Mouse (Mus musculus) layer of hippocampus, adult 2 months (tissue): Measurements from ENCODE around the gene Peak1. TPM values are rescaled to one million over a fixed set of nuclear protein-coding genes. Genes with fewer than 3 reads are reported as not detected.

Source experiments
- DNase-seq, 2 experiments: peaks; one replicate each; pipeline ENCODE4 v3.0.0; 2022; ENCODE audit warnings: low spot score in 2 of 2
- H3K27ac ChIP-seq: fragments of 200-600 bp; 2 replicates; pipeline ENCODE4 v1.8.1; 2022
- H3K4me3 ChIP-seq: fragments of 200-600 bp; 2 replicates; pipeline ENCODE4 v1.8.1; 2022; ENCODE audit warnings: mild to moderate bottlenecking
- CTCF ChIP-seq: fragments of 200-600 bp; conservative IDR thresholded peaks from 2 replicates; pipeline ENCODE4 v1.8.1; 2022; ENCODE audit warnings: antibody characterized with exemption, mild to moderate bottlenecking, moderate library complexity
- total RNA-seq, 2 experiments: library from RNA; stranded (reverse); gene quantifications; 2 replicates each; pipeline ENCODE4 v1.2.3; 2021

Peak1 gene
- total RNA-seq, 2 experiments from 2014 or later, result 56.1 to 59.2 TPM

DNA sequence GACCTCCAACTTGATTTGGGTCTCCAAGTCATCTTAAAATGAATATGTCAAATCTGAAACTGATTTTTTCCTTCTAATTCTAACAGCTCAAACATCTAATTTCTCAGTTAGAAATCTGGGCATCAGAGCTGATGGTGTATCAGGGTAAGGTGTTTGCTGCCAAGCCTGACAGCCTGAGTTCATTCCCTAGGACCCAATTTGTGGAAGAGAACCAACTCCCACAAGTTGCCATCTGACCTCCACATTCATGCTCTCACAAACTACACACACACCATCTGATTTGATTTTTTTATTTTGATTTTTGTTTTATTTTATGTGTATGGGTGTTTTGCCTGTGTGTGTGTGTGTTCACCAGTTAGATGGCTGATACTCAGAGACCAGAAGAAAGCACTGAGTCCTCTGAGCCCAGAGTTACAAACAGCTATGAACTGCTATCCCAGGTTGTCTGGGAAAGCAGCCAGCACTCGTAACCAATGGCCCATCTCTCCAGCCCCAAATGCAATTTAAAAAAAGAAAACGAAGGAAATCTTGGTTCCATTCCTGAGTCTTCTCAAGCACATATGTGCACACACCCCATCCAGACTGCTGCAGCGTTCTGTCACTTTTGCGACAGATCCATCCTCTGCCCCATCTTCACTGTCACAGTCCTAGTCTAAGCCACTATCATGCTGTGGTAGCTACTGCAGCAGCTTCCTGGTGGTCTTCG lies 18.1 kb upstream of the Peak1 start:
- peak; percentile 29 to 31 for DNase-seq
- no peak overlapping the region for H3K4me3 ChIP-seq
- H3K27ac ChIP-seq, result peak overlapping the region; percentile 37
- TF ChIP-seq CTCF, result no peak

DNA sequence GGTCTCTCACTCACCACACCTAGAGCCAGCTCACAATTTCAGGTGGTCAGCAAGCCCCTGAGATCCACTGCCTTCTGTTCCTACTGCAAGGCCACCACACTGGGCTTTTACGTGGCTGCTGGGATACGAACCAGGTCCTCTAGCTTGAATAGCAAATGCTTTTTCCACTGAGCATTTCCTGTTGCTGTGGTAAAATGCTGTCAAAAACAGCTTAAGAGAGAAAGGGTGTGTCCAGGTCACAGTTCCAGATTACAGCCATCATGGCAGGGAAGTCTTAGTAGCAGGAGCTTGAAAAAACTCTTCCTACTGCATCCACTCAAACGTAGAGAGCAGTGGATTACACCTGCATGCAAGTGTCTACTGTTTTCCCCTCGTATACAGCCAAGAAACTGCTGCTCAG lies 7.0 kb upstream of the Peak1 start:
- DNase-seq, result no peak

DNA sequence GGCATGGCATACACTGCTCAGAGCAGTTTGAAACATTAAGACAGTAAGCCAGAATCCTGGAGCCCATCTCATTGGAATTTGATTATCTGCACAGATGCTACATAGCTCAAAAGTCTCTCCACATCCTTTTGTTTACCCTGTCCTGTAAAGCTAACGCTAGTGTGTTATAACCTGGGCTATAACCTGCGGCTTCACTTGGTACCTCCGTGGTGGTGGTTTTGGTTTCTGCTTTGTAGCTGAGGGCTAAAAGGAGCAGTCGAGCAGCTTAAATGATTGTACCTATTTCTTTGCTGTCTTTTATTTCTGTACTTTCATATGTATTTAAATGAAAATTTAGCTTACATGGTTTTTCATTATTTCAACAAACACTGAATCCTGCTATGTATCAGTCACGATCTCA lies 4.1 kb upstream of the Peak1 start:
- no peak overlapping the region for H3K27ac ChIP-seq
- DNase-seq, result no peak
- no peak for TF ChIP-seq CTCF
- no peak overlapping the region for H3K4me3 ChIP-seq

More for the DNA sequence above, 7.0 kb upstream of the Peak1 start:
- TF ChIP-seq CTCF, result no peak
- Histone ChIP-seq H3K27ac (no peak overlapping the region), H3K4me3 (no peak overlapping the region)

DNA sequence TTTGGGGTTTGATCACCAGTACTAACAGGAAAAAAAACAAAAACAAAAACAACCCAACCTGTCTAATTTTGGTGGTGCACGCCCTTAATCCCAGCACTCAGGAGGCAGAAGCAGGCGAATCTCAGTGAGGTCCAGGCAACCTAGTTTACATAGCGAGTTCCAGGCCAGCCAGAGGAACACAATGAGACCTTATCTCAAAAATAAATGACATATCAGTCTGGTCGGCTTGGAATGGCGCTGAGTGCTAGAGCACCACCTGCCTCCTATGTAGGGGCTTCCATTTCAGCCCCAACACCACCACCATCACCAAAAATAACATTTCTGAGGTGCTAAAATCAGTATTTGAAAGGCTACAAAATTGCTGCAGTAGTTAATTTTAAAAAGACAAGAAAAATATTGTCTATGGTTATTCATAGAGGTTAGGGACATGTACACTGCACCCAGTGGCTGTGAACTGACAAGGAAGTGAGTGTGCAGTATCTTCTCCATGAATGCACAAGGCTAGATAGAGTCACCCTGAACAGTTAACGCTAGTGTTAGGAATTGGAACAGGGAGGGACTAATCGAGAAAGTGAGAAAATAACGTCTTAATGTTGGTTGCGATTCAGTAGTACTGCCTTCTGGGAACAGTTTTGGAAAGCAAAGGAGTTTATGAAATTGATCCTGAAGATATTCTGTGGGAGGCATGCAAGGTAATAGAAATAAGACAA lies 3.2 kb upstream of the Peak1 start:
- Histone ChIP-seq H3K4me3 (no peak overlapping the region; the same call in 1 of the 2 replicates), H3K27ac (no peak overlapping the region)
- TF ChIP-seq CTCF, result no peak
- DNase-seq, result no peak

DNA sequence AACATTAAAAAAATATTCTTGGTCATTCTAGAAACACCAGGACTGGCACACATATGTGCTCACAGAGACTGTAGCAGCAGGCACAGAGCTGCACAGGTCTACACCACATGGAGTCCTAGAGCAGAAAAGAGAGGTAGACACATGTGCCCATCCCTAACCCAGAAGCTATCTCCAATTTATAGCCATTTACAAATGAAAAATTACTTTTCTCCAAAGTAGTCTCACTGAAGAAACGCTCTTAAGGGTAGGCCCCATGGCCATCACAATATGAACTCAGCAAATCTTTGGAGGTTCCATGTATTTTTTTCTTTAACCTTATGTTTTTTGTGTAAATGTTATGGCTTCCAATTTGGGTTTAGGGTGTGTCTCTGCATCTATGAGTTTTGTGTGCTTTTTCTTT lies 2.4 kb upstream of the Peak1 start:
- TF ChIP-seq CTCF, result no peak
- DNase-seq, result no peak
- H3K4me3 ChIP-seq, result peak overlapping the region; percentile 87; the same call in 1 of the 2 replicates
- H3K27ac ChIP-seq, result peak overlapping the region; percentile 98; the same call in 1 of the 2 replicates

DNA sequence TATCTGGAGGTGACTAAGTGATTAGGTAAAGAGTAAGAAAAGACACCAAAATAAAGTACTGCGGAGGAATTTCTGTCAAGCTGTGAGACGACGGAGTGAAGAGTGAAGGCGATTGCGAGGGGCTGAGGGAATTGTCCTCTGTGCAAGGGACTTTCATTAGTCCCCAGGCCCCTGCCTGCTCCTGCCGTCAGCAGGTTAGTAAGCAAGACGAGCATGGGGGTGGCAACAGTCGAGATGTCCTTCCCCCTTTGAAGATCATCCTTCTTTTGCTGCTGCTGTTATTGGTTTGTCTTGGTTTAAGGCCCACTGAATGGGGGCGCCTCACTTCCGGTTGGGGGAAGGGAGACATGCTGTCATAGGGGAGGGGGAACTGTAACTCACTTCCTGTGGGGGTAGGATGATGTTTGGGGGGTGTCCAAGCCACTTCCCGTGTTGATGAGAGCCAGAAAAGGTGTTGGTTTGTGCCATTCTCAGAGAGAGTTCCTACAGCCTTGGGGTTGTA lies 922 bp upstream of the Peak1 start:
- TF ChIP-seq CTCF, result no peak
- Histone ChIP-seq H3K4me3 (peak overlapping the region; percentile 87), H3K27ac (peak overlapping the region; percentile 98)
- DNase-seq, result peak; percentile 79 to 86

DNA sequence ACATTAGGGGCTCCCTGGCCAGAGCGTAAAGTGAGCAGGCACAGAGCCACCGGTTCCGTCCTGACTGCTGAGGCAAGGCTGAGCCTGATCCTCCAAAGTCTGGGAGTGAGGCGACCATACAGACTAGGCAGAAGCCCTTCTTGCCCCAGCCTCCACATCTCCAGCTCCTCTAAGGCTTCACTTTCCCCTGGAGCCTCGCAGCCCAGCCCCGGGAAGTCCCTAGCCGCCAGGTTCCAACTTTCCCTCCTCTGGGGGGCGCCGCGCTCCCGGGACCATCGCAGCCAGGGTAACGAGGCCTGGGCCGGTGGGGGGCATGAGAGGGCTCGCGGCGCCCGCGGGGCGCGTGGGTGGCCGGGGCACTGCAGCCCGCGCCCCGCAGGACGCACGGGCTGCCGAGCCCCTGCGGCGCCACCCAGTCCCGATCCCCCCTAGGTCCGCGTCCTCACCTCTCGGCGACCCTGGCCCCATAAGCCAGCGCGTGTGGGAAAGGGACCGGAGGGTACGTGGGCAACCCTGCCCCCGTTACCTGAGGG lies 386 bp downstream of the Peak1 start:
- Histone ChIP-seq H3K4me3 (peak overlapping the region; percentile 87), H3K27ac (peak overlapping the region; percentile 93)
- peak; percentile 76 for TF ChIP-seq CTCF
- DNase-seq, result peak; percentile 75 to 87

DNA sequence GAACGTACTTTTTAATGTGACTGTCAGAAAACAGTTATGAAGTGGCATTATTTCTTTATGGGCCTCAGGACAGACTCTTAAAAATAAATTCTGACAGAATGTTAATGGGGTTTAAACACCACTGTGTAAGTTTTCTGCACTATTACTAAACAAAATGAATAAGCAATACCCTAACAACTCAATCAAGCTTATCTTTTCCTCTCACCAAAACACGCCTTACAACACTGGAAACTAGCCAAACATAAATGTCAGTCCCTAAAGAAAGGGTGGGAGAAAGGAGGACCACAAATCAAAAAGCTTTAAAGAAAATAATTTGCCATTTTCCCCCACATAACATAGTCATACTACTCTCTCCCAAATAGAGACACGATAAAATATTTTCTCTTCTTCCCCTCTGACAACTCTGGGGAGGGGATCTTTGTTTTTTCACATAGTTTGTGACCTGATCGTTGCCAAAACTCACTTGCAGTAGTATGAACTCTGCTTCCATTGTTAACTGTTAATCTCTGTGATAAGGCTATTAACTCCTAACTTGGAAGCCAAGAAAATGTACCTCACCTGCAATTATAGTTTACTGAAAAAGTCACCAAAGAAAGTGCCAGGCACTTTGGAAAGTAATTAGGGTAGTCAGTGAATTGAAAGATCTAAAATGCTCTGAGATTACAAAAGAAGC lies 1.8 kb downstream of the Peak1 start:
- Histone ChIP-seq H3K27ac (no peak overlapping the region), H3K4me3 (0 out of 2 replicates have a peak overlapping the region, but pooled peaks have one; percentile 1)
- no peak for DNase-seq
- no peak for TF ChIP-seq CTCF

DNA sequence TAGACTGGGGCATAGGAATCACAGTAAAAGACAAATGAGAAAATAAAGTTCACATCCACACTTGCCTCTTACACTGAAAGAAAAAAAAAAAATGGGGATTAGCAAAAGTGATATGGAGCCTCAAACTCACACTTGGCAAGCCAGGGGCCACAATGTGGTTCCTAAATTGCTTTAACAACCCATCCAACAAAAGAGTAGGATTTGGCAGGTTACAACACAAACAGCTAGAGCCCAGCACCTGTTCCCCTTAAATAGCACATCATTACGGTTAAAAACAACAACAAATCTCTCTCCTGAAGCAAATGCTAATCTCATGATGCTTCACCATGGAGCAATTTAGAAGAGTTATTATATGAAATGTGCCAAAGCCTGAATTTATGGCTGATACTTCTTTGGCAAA lies 2.5 kb downstream of the Peak1 start:
- no peak for TF ChIP-seq CTCF
- no peak overlapping the region for H3K27ac ChIP-seq
- H3K4me3 ChIP-seq, result no peak overlapping the region
- DNase-seq, result no peak

DNA sequence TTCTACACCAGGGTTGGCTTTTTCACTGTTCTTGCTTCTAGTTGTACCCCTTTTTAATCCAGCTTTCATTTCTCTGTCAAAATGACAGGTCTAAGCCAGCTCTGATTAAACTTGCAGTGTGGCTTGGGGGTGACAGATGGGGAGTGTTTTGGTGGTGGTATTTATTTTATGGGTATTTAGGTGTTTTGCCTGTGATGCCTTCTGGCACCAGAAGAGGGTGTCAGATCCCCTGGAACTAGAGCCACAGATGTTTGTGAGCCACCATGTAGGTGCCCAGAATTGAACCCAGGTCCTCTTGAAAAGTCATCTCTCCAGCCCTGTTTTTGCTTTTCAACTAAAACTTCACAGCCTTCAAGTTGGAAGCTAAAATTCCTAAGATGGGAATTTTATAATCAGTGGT lies 3.5 kb downstream of the Peak1 start:
- no peak overlapping the region for H3K27ac ChIP-seq
- TF ChIP-seq CTCF, result peak; percentile 55
- no peak overlapping the region for H3K4me3 ChIP-seq
- no peak for DNase-seq

DNA sequence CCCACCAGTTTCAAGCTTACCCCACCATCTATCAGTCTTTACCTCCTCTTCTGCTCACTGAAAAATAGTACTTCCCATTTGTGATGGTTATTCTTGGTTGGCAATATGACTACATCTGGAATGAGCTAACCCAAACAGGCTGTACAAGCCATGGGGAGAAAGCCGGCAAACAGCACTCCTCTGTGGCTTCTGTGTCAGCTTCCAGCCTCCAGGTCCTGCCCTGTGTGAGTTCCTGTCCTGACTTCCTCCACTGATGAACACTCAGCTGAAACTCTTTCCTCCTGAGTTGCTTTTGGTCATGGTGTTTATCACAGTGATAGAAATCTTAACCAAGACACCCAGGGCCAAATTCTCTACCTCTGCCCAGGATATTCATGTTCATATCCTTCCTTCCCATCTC lies 5.2 kb downstream of the Peak1 start:
- Histone ChIP-seq H3K27ac (no peak overlapping the region), H3K4me3 (no peak overlapping the region)
- no peak for DNase-seq
- no peak for TF ChIP-seq CTCF

DNA sequence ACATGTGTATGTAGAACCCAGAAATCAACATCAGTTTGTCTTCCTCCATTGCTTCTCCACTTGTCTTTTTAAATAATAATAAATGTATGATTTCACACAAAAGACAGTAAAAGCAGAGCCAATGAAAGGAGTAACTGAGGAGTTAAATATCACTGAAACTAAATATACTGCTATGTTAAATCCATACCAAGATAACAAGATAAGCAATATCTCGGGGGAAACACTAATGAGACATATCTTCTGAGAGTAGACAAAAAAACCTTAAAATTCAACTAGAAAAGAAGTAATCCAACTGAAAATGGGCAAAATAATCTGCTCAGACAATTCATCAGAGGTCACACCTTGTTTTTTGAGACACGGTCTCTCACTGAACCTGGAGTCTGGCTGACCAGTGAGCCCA lies 7.9 kb downstream of the Peak1 start:
- TF ChIP-seq CTCF, result no peak
- no peak overlapping the region for H3K27ac ChIP-seq
- H3K4me3 ChIP-seq, result no peak overlapping the region
- DNase-seq, result no peak

DNA sequence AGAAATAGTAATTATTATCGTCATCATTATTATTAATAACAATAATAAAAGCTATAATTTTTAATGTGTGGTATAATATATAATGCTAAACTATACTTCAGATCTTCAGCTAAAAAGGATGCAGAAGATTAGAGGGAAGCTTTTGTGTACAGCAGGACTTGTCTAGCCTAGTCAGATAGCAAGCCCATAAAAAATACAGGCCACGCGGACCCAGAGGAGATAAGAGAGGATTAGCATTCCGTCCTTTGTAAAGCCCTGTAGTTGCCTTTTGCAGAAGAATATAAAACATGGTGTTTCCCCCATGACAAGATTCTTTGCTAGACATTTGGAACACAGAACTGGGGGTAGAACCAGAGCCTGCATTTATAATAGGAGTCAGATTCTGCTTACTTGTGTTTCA lies 13.2 kb downstream of the Peak1 start:
- Histone ChIP-seq H3K27ac (no peak overlapping the region), H3K4me3 (no peak overlapping the region)
- no peak for TF ChIP-seq CTCF
- DNase-seq, result no peak
